Mouse (Mus musculus) midbrain, embryonic 16.5 days (tissue): Measurements from ENCODE around the gene Vezt. TPM values are rescaled to one million over a fixed set of nuclear protein-coding genes. Genes with fewer than 3 reads are reported as not detected.

Experiments
- ATAC-seq: fragments of 200-750 bp; cut with Nextera tagmentation; 2 replicates; pipeline ENCODE4 v1.8.0; 2017; ENCODE audit warnings: moderate TSS enrichment
- H3K27ac ChIP-seq: fragments of 300-500 bp; sonication (generic); 2 replicates; pipeline ENCODE4 v1.5.1; 2014; ENCODE audit warnings: mild to moderate bottlenecking, low read length, mixed read lengths
- H3K27me3 ChIP-seq: fragments of 300-500 bp; sonication (generic); 2 replicates; pipeline ENCODE4 v1.6.1; 2014; ENCODE audit warnings: low read depth, low read length, mixed read lengths; ENCODE audit not compliant: control insufficient read depth, insufficient read depth
- H3K36me3 ChIP-seq: fragments of 300-500 bp; sonication (generic); 2 replicates; pipeline ENCODE4 v1.6.1; 2014; ENCODE audit warnings: mild to moderate bottlenecking, low read length, moderate library complexity, mixed read lengths; ENCODE audit not compliant: control insufficient read depth, insufficient read depth
- H3K4me1 ChIP-seq: fragments of 300-500 bp; sonication (generic); 2 replicates; pipeline ENCODE4 v1.6.1; 2014; ENCODE audit warnings: mild to moderate bottlenecking, low read length, mixed read lengths; ENCODE audit not compliant: control insufficient read depth, insufficient read depth
- H3K4me2 ChIP-seq: fragments of 300-500 bp; sonication (generic); 2 replicates; pipeline ENCODE4 v1.6.1; 2014; ENCODE audit warnings: mild to moderate bottlenecking, low read length, mixed read lengths
- H3K4me3 ChIP-seq: fragments of 300-500 bp; sonication (generic); 2 replicates; pipeline ENCODE4 v1.5.1; 2014; ENCODE audit warnings: low read depth, mild to moderate bottlenecking, low read length, moderate library complexity, mixed read lengths
- H3K9ac ChIP-seq: fragments of 300-500 bp; sonication (generic); 2 replicates; pipeline ENCODE4 v1.6.1; 2014; ENCODE audit warnings: low read depth, low read length, mixed read lengths
- H3K9me3 ChIP-seq: fragments of 300-500 bp; sonication (generic); replicated peaks from 2 replicates; pipeline ENCODE4 v1.6.1; 2014; ENCODE audit warnings: mild to moderate bottlenecking, low read length, mixed read lengths; ENCODE audit not compliant: control insufficient read depth, poor library complexity, severe bottlenecking
- WGBS: fragments of 180-500 bp; shearing (Covaris S2); extraction: QIAGEN DNeasy Blood & Tissue Kit; methylation state at CpG from one replicate; pipeline ENCODE4 v1.1.7; 2014; 5-methylcytosine and 5-hydroxymethylcytosine counted together
- polyA plus RNA-seq: library from polyadenylated mRNA; unstranded; fragments of >200 nt; fragmentation: Nextera tagmentation; extraction: Ambion mirVana; gene quantifications from 2 replicates; pipeline ENCODE4 v1.2.1, GENCODE M21; 2015

Vezt gene
- 59.4 and 68.1 TPM in 2 replicates for polyA plus RNA-seq

GRCm38 (mm10) chr10:94035658-94036374 lies at the start of gene Vezt, which contains the start of gene Fgd6:
TSS of gene Vezt (minus strand) at chr10:94035817.
TSS of gene Fgd6 (plus strand) at chr10:94036001.
- no peaks in the 10 kb centered on the region for H3K9me3 ChIP-seq
- peak within 1 kb of the TSS; percentile 88 for H3K27ac ChIP-seq
- ATAC-seq: peak; percentile 99
- peaks cover 33% of the 10 kb centered on the region for H3K4me1 ChIP-seq
- peak within 1 kb of the TSS; percentile 70 for H3K4me3 ChIP-seq
- H3K9ac ChIP-seq: peak within 1 kb of the TSS; percentile 88
- H3K4me2 ChIP-seq: peak within 1 kb of the TSS; percentile 83
- under 1% methylated on average over 77 of the region's 77 CpGs for WGBS
- H3K27me3 ChIP-seq: no peaks in the 10 kb centered on the region
- no peaks in the 10 kb centered on the region for H3K36me3 ChIP-seq

GRCm38 (mm10) chr10:94082040-94082734 lies 46.6 kb upstream of the Vezt start:
- 32% methylated on average over 7 of the region's 7 CpGs for WGBS
- no peaks in the 10 kb centered on the region for H3K27me3 ChIP-seq
- no peak overlapping the region for H3K9ac ChIP-seq
- H3K4me1 ChIP-seq: no peaks in the 10 kb centered on the region
- H3K36me3 ChIP-seq: no peaks in the 10 kb centered on the region
- H3K9me3 ChIP-seq: no peaks in the 10 kb centered on the region
- ATAC-seq: no peak
- no peak overlapping the region for H3K4me2 ChIP-seq
- H3K4me3 ChIP-seq: no peak overlapping the region
- no peak overlapping the region for H3K27ac ChIP-seq

GRCm38 (mm10) chr10:94080740-94081139 lies 45.1 kb upstream of the Vezt start:
- Histone ChIP-seq H3K4me2 (no peak overlapping the region), H3K4me3 (no peak overlapping the region), H3K9ac (no peak overlapping the region), H3K27me3 (no peaks in the 10 kb centered on the region), H3K27ac (no peak overlapping the region), H3K4me1 (no peaks in the 10 kb centered on the region), H3K36me3 (no peaks in the 10 kb centered on the region), H3K9me3 (no peaks in the 10 kb centered on the region)
- 76% methylated on average over 3 of the region's 3 CpGs for WGBS
- no peak for ATAC-seq

GRCm38 (mm10) chr10:94076966-94077825 lies 41.6 kb upstream of the Vezt start:
- Histone ChIP-seq H3K4me3 (no peak overlapping the region), H3K27me3 (no peaks in the 10 kb centered on the region), H3K27ac (peak overlapping the region; percentile 8), H3K9me3 (no peaks in the 10 kb centered on the region), H3K36me3 (no peaks in the 10 kb centered on the region), H3K4me2 (no peak overlapping the region), H3K9ac (no peak overlapping the region), H3K4me1 (no peaks in the 10 kb centered on the region)
- WGBS: 57% methylated on average over 14 of the region's 14 CpGs
- no peak for ATAC-seq

- H3K4me2 ChIP-seq: no peak overlapping the region
- H3K4me3 ChIP-seq: no peak overlapping the region
- no peak overlapping the region for H3K9ac ChIP-seq
- H3K4me1 ChIP-seq: no peaks in the 10 kb centered on the region
- H3K27me3 ChIP-seq: no peaks in the 10 kb centered on the region
- no peaks in the 10 kb centered on the region for H3K36me3 ChIP-seq
- 83% methylated on average over 4 of the region's 4 CpGs for WGBS
- no peak for ATAC-seq
- H3K27ac ChIP-seq: no peak overlapping the region
- no peaks in the 10 kb centered on the region for H3K9me3 ChIP-seq
Observed at GRCm38 (mm10) chr10:94072916-94073465, 37.4 kb upstream of the Vezt start.

- no peaks in the 10 kb centered on the region for H3K9me3 ChIP-seq
- WGBS: 65% methylated on average over 10 of the region's 10 CpGs
- no peaks in the 10 kb centered on the region for H3K36me3 ChIP-seq
- H3K9ac ChIP-seq: no peak overlapping the region
- H3K27ac ChIP-seq: no peak overlapping the region
- H3K4me2 ChIP-seq: no peak overlapping the region
- no peak overlapping the region for H3K4me3 ChIP-seq
- no peaks in the 10 kb centered on the region for H3K27me3 ChIP-seq
- H3K4me1 ChIP-seq: no peaks in the 10 kb centered on the region
- no peak for ATAC-seq
Observed at GRCm38 (mm10) chr10:94072261-94072915, 36.8 kb upstream of the Vezt start.

- Histone ChIP-seq H3K9me3 (no peaks in the 10 kb centered on the region), H3K36me3 (no peaks in the 10 kb centered on the region), H3K4me3 (no peak overlapping the region), H3K27ac (no peak overlapping the region), H3K4me2 (no peak overlapping the region), H3K27me3 (no peaks in the 10 kb centered on the region), H3K9ac (no peak overlapping the region), H3K4me1 (no peaks in the 10 kb centered on the region)
- 86% methylated on average over 7 of the region's 7 CpGs for WGBS
- ATAC-seq: no peak
Observed at GRCm38 (mm10) chr10:94071641-94072040, 36.0 kb upstream of the Vezt start.

- no peaks in the 10 kb centered on the region for H3K36me3 ChIP-seq
- no peaks in the 10 kb centered on the region for H3K4me1 ChIP-seq
- no peak overlapping the region for H3K27ac ChIP-seq
- no peak overlapping the region for H3K9ac ChIP-seq
- H3K4me2 ChIP-seq: no peak overlapping the region
- ATAC-seq: no peak
- WGBS: 91% methylated on average over 5 of the region's 5 CpGs
- no peaks in the 10 kb centered on the region for H3K9me3 ChIP-seq
- no peaks in the 10 kb centered on the region for H3K27me3 ChIP-seq
- no peak overlapping the region for H3K4me3 ChIP-seq
Observed at GRCm38 (mm10) chr10:94068701-94069100, 33.1 kb upstream of the Vezt start.
